Mouse (Mus musculus) lung, postnatal 0 days (tissue): Measurements from ENCODE around the gene Itpr2.

Experiments
- CTCF ChIP-seq: IDR thresholded peaks from 2 replicates; pipeline ENCODE4 v1.5.1; 2016; ENCODE audit warnings: antibody characterized with exemption, mild to moderate bottlenecking
- EP300 ChIP-seq: IDR thresholded peaks from 2 replicates; pipeline ENCODE4 v1.6.1; 2016; ENCODE audit warnings: antibody characterized with exemption, mild to moderate bottlenecking, control low read depth

DNA sequence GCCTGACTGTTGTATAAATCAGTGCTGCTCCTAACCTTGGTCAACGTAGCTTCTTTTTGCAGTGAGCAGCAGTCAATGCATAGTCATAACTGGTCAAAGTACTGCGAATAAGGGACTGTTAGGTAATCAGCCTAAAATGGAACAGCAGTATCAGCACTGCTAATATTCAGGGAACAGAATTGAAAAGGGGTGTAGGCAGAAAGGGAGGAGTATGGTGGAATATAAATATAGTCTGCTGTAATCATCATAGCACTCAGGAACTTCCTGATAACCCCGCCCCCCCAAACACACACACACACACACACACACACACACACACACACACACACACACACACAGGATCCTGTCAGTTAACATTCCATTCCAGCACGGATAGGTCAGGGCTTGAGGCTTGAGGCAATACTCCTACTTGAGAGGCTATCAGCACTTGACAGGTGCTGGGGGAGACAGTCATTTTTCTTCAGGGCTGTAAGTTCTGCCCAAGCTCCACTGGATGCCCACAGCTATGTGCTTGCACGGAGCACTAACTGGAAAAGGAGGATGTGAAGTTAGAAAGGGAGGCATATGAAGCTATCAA is 43.4 kb upstream of the Itpr2 start:
- TF ChIP-seq CTCF, result no peak
- no peak for TF ChIP-seq EP300
